Mouse (Mus musculus): Measurements from ENCODE around the gene Elmsan1.

- TF ChIP-seq MAFK (IDR thresholded peaks at IDR 0.05; ENCODE audit: insufficient read depth, low read depth, low read length) (no peak), ZNF384 (IDR thresholded peaks at IDR 0.05; ENCODE audit: low read depth, low read length) (no peak), ZC3H11A (IDR thresholded peaks at IDR 0.05; ENCODE audit: borderline replicate concordance, low read depth, low read length) (no peak), CHD2 (IDR thresholded peaks at IDR 0.05; ENCODE audit: low read depth, low read length) (no peak)
These were observed 65.3 kb downstream of the Elmsan1 start for GRCm38 (mm10) chr12:84153414-84153813.

Measured in ES-E14 (cell line).